Mouse (Mus musculus) CH12.LX (cell line): ENCODE measurements at regions not wholly inside any gene's neighbourhood (a gene's known extent, or its start where the extent isn't known, plus 50 kb on each side); places are given as distances from the start of the nearest gene placed in this dataset.

Experiments
- DNase-seq: peaks from one replicate; pipeline ENCODE4 v3.0.0-alpha.2; 2013; ENCODE audit errors: extremely low read depth
- H3K27ac ChIP-seq: 2 replicates; pipeline ENCODE4 v1.5.1; 2012; ENCODE audit warnings: low read depth, mild to moderate bottlenecking, control low read depth, moderate library complexity; ENCODE audit not compliant: insufficient read depth
- H3K27me3 ChIP-seq: replicated peaks from 2 replicates; pipeline ENCODE3; 2012; ENCODE audit warnings: inconsistent platforms
- H3K36me3 ChIP-seq, 2 experiments: replicated peaks in 1 of 2; 2 replicates each; pipeline versions ENCODE3 to v1.6.1; 2012; ENCODE audit warnings: inconsistent platforms in 1 of 2, low read length in 1 of 2, mild to moderate bottlenecking in 1 of 2, mixed read lengths in 1 of 2, moderate library complexity in 1 of 2; ENCODE audit not compliant: control insufficient read depth in 1 of 2, insufficient read depth in 1 of 2
- H3K4me1 ChIP-seq, 2 experiments: 2 replicates each; pipeline ENCODE4 v1.6.1; 2012; ENCODE audit warnings: inconsistent platforms in 1 of 2, moderate library complexity in 1 of 2; ENCODE audit not compliant: insufficient read depth in 2 of 2, control insufficient read depth in 1 of 2
- H3K4me2 ChIP-seq: 2 replicates; pipeline ENCODE4 v1.6.1; 2012; ENCODE audit warnings: low read depth, mild to moderate bottlenecking, control low read depth; ENCODE audit not compliant: poor library complexity, insufficient read depth, severe bottlenecking
- H3K4me3 ChIP-seq, 3 experiments: fragments of 150-350 bp in 1 of 3; sonication (generic) in 1 of 3; replicated peaks in 1 of 3; 2 replicates each; pipeline versions ENCODE3 to v1.5.1; 2011 to 2012; ENCODE audit warnings: low read depth in 2 of 3, low read length in 2 of 3, mild to moderate bottlenecking in 2 of 3, moderate library complexity in 2 of 3, control low read depth in 1 of 3, improper control_type of control experiment in 1 of 3, inconsistent platforms in 1 of 3, mixed read lengths in 1 of 3; ENCODE audit not compliant: poor library complexity in 1 of 3
- H3K79me2 ChIP-seq: replicated peaks from 2 replicates; pipeline ENCODE4 v1.6.1; 2012; ENCODE audit warnings: mild to moderate bottlenecking, moderate library complexity; ENCODE audit not compliant: control insufficient read depth, poor library complexity, insufficient read depth, severe bottlenecking; ENCODE audit errors: extremely low read depth
- H3K9ac ChIP-seq: 2 replicates; pipeline ENCODE4 v1.6.1; 2012; ENCODE audit warnings: low read depth, mild to moderate bottlenecking, control low read depth, moderate library complexity; ENCODE audit not compliant: insufficient read depth
- H3K9me3 ChIP-seq: replicated peaks from 2 replicates; pipeline ENCODE3; 2012; ENCODE audit warnings: low read length, inconsistent platforms, mixed read lengths
- BHLHE40 ChIP-seq: IDR thresholded peaks from 2 replicates; pipeline ENCODE4 v1.6.1; 2011; ENCODE audit warnings: mild to moderate bottlenecking, low read depth, low read length, improper control_type of control experiment
- CHD1 ChIP-seq: IDR thresholded peaks from 2 replicates; pipeline ENCODE4 v1.6.1; 2012; ENCODE audit warnings: low read depth, low read length, improper control_type of control experiment, inconsistent platforms
- E2F4 ChIP-seq: IDR thresholded peaks from 2 replicates; pipeline ENCODE4 v1.6.1; 2011; ENCODE audit warnings: low read depth, low read length, improper control_type of control experiment; ENCODE audit not compliant: insufficient replicate concordance
- EP300 ChIP-seq: IDR thresholded peaks from 2 replicates; pipeline ENCODE4 v1.6.1; 2011; ENCODE audit warnings: low read length, improper control_type of control experiment
- ETS1 ChIP-seq: conservative IDR thresholded peaks from 2 replicates; pipeline ENCODE4 v1.6.1; 2012; ENCODE audit warnings: low read depth, mild to moderate bottlenecking, inconsistent platforms, low read length, improper control_type of control experiment, moderate library complexity
- GABPA ChIP-seq: IDR thresholded peaks from 2 replicates; pipeline ENCODE4 v1.6.1; 2012; ENCODE audit warnings: low read depth, low read length, improper control_type of control experiment, inconsistent platforms; ENCODE audit not compliant: insufficient replicate concordance
- HCFC1 ChIP-seq: IDR thresholded peaks from 2 replicates; pipeline ENCODE4 v1.6.1; 2012; ENCODE audit warnings: low read depth, mild to moderate bottlenecking, inconsistent platforms, low read length, improper control_type of control experiment
- IRF4 ChIP-seq: IDR thresholded peaks from 2 replicates; pipeline ENCODE4 v1.6.1; 2014; ENCODE audit warnings: low read depth, mild to moderate bottlenecking, inconsistent platforms, low read length, improper control_type of control experiment
- JUN ChIP-seq: IDR thresholded peaks from 2 replicates; pipeline ENCODE4 v1.6.1; 2011; ENCODE audit warnings: low read depth, mild to moderate bottlenecking, low read length, improper control_type of control experiment, moderate library complexity; ENCODE audit not compliant: insufficient read depth
- JUND ChIP-seq: conservative IDR thresholded peaks from 2 replicates; pipeline ENCODE4 v1.6.1; 2011; ENCODE audit warnings: low read depth, low read length, improper control_type of control experiment
- MAFK ChIP-seq: IDR thresholded peaks from 2 replicates; pipeline ENCODE4 v1.6.1; 2011; ENCODE audit warnings: low read length, improper control_type of control experiment; ENCODE audit not compliant: insufficient replicate concordance
- MEF2A ChIP-seq: IDR thresholded peaks from 2 replicates; pipeline ENCODE4 v1.6.1; 2014; ENCODE audit warnings: low read depth, mild to moderate bottlenecking, inconsistent platforms, low read length, improper control_type of control experiment, borderline replicate concordance
- MXI1 ChIP-seq: IDR thresholded peaks from 2 replicates; pipeline ENCODE4 v1.6.1; 2011; ENCODE audit warnings: mild to moderate bottlenecking, low read depth, low read length, improper control_type of control experiment
- MYC ChIP-seq: IDR thresholded peaks from 2 replicates; pipeline ENCODE4 v1.6.1; 2011; ENCODE audit warnings: low read depth, mild to moderate bottlenecking, improper control_type of control experiment, low read length
- NELFE ChIP-seq: IDR thresholded peaks from 2 replicates; pipeline ENCODE4 v1.6.1; 2011; ENCODE audit warnings: low read depth, low read length, improper control_type of control experiment
- NRF1 ChIP-seq: IDR thresholded peaks from 2 replicates; pipeline ENCODE4 v1.6.1; 2014; ENCODE audit warnings: low read depth, mild to moderate bottlenecking, inconsistent platforms, low read length, improper control_type of control experiment, moderate library complexity
- PAX5 ChIP-seq: IDR thresholded peaks from 2 replicates; pipeline ENCODE4 v1.6.1; 2012; ENCODE audit warnings: low read length, inconsistent platforms, mixed read lengths
- POLR2AphosphoS2 ChIP-seq: IDR thresholded peaks from 2 replicates; pipeline ENCODE4 v1.6.1; 2011; ENCODE audit warnings: low read depth, low read length, improper control_type of control experiment
- RCOR1 ChIP-seq: conservative IDR thresholded peaks from 2 replicates; pipeline ENCODE4 v1.6.1; 2012; ENCODE audit warnings: low read depth, mild to moderate bottlenecking, inconsistent platforms, low read length, improper control_type of control experiment
- UBTF ChIP-seq: IDR thresholded peaks from 2 replicates; pipeline ENCODE4 v1.6.1; 2012; ENCODE audit warnings: low read depth, mild to moderate bottlenecking, inconsistent platforms, low read length, improper control_type of control experiment, moderate library complexity
- USF1 ChIP-seq: IDR thresholded peaks from 2 replicates; pipeline ENCODE4 v1.6.1; 2014; ENCODE audit warnings: low read depth, mild to moderate bottlenecking, inconsistent platforms, low read length, improper control_type of control experiment
- USF2 ChIP-seq: conservative IDR thresholded peaks from 2 replicates; pipeline ENCODE4 v1.6.1; 2011; ENCODE audit warnings: low read depth, low read length, improper control_type of control experiment
- ZC3H11A ChIP-seq: IDR thresholded peaks from 2 replicates; pipeline ENCODE4 v1.6.1; 2012; ENCODE audit warnings: low read depth, mild to moderate bottlenecking, inconsistent platforms, low read length, improper control_type of control experiment
- ZKSCAN1 ChIP-seq: IDR thresholded peaks from 2 replicates; pipeline ENCODE4 v1.6.1; 2012; ENCODE audit warnings: low read depth, inconsistent platforms, low read length, improper control_type of control experiment, borderline replicate concordance
- ZNF384 ChIP-seq: IDR thresholded peaks from 2 replicates; pipeline ENCODE4 v1.6.1; 2012; ENCODE audit warnings: low read depth, low read length, improper control_type of control experiment, inconsistent platforms
- dilution Hi-C: fragments of 300-500 bp; cut with MboI; formaldehyde crosslinking; loops from 2 replicates; pipeline ENCODE4 v1.14.3; 2020; ENCODE audit warnings: low sequenced_read_pairs; ENCODE audit not compliant: extremely low pct_unique_long_range_greater_than_20kb, extremely low pct_ligation_motif_present
- in situ Hi-C: fragments of 300-500 bp; cut with MboI; formaldehyde crosslinking; loops from 3 replicates; pipeline ENCODE4 v1.14.3; 2019; ENCODE audit warnings: low sequenced_read_pairs, low pct_ligation_motif_present, low pct_unique_long_range_greater_than_20kb, mixed read lengths

GRCm38 (mm10) chr11:18750080-18750375 is 268.8 kb downstream of the Meis1 start:
- Histone ChIP-seq H3K36me3 (no peaks in the 10 kb centered on the region), H3K4me3 (no peak overlapping the region), H3K27ac (no peak overlapping the region), H3K4me1 (no peaks in the 10 kb centered on the region), H3K4me2 (no peak overlapping the region), H3K9me3 (no peaks in the 10 kb centered on the region), H3K27me3 (no peaks in the 10 kb centered on the region), H3K9ac (no peak overlapping the region), H3K79me2 (no peaks in the 10 kb centered on the region)
- in situ Hi-C loops: no loop called here
- no peak for DNase-seq
- dilution Hi-C loops: no loop called here
- TF ChIP-seq IRF4: no peak
- no peak for TF ChIP-seq E2F4
- no peak for TF ChIP-seq ZC3H11A
- TF ChIP-seq UBTF: no peak
- TF ChIP-seq MEF2A: no peak
- no peak for TF ChIP-seq ETS1
- no peak for TF ChIP-seq NRF1
- TF ChIP-seq RCOR1: no peak
- no peak for TF ChIP-seq EP300
- TF ChIP-seq MXI1: no peak
- TF ChIP-seq HCFC1: no peak
- TF ChIP-seq MAFK: no peak
- TF ChIP-seq GABPA: no peak
- TF ChIP-seq ZNF384: no peak
- no peak for TF ChIP-seq POLR2AphosphoS2
- no peak for TF ChIP-seq BHLHE40
- no peak for TF ChIP-seq USF1
- no peak for TF ChIP-seq ZKSCAN1
- TF ChIP-seq, all 38 proteins: peak for 0

GRCm38 (mm10) chr11:18749265-18750079 is 269.3 kb downstream of the Meis1 start:
- Histone ChIP-seq H3K9me3 (no peaks in the 10 kb centered on the region), H3K4me2 (no peak overlapping the region), H3K27ac (no peak overlapping the region)
- dilution Hi-C loops: no loop called here
- no peak for TF ChIP-seq JUN
- no peak for TF ChIP-seq MYC
- TF ChIP-seq USF2: no peak
- no peak for TF ChIP-seq MEF2A
- no peak for TF ChIP-seq NELFE
- no peak for TF ChIP-seq ZNF384
- TF ChIP-seq EP300: no peak
- TF ChIP-seq E2F4: no peak
- no peak for TF ChIP-seq POLR2AphosphoS2
- no peak for TF ChIP-seq ETS1
- TF ChIP-seq JUND: no peak
- no peak for TF ChIP-seq PAX5
- no peak for TF ChIP-seq CHD1
- TF ChIP-seq, all 38 proteins: peak for 0
- Histone ChIP-seq H3K4me1 (no peaks in the 10 kb centered on the region), H3K4me3 (no peak overlapping the region), H3K36me3 (no peaks in the 10 kb centered on the region), H3K27me3 (no peaks in the 10 kb centered on the region), H3K79me2 (no peaks in the 10 kb centered on the region), H3K9ac (no peak overlapping the region)
- in situ Hi-C loops: no loop called here
- DNase-seq: no peak
